22 mouse cellular contexts compared by ENCODE assay signal in genomic region chr12:32172826-32173225, GRCm38 (mm10).
"Had no signal": no experiment of that assay in that cellular context is flagged by ENCODE, and none has a peak within 500 bp of the region (broad histone marks: within the 10 kb centered on the region; RNA-seq: fewer than 3 reads in every experiment).

No protein-coding gene starts in this region.

- H3K27ac ChIP-seq: heart, embryonic 10.5 days; hindbrain, embryonic 10.5 days; hindbrain, embryonic 12.5 days; hindbrain, embryonic 14.5 days; kidney, embryonic 15.5 days; kidney, postnatal 0 days; layer of hippocampus, adult 2 months; left cerebral cortex, adult 2 months; limb, embryonic 10.5 days; limb, embryonic 12.5 days had no signal

- H3K4me3 ChIP-seq: heart, embryonic 10.5 days; heart, embryonic 12.5 days; hindbrain, embryonic 10.5 days; hindbrain, embryonic 12.5 days; kidney, embryonic 15.5 days; layer of hippocampus, adult 2 months; left cerebral cortex, adult 2 months; limb, embryonic 10.5 days; limb, embryonic 12.5 days had no signal

- DNase-seq: gastrocnemius, postnatal 10 days; gastrocnemius, postnatal 25 days; heart, adult 18-20 months; heart, postnatal 10 days; heart, postnatal 4 days; kidney, adult 11 months; kidney, adult 2 months; kidney, adult 9 months; kidney, postnatal 25 days; kidney, postnatal 4 days; liver had no signal
